Mouse (Mus musculus) midbrain, embryonic 11.5 days (tissue): ENCODE measurements around the gene Olfr651. TPM values are rescaled to one million over a fixed set of nuclear protein-coding genes. Genes with fewer than 3 reads are reported as not detected.
"Not testable (repeated sequence)": the region's sequence is repeated elsewhere in the genome, so short reads cannot be mapped to it uniquely, and the experiment has no call there.

ENCODE experiments used
- ATAC-seq: fragments of 200-750 bp; cut with Nextera tagmentation; 2 replicates; pipeline ENCODE4 v1.8.0; 2017; ENCODE audit warnings: moderate TSS enrichment, moderate library complexity; ENCODE audit not compliant: low FRiP score
- DNase-seq: peaks from one replicate; pipeline ENCODE4 v3.0.0; 2015; ENCODE audit warnings: low spot score; ENCODE audit errors: missing footprints
- H3K27ac ChIP-seq: fragments of 300-500 bp; sonication (generic); 2 replicates; pipeline ENCODE4 v1.5.1; 2014; ENCODE audit warnings: low read depth, low read length
- H3K27me3 ChIP-seq: fragments of 300-500 bp; sonication (generic); 2 replicates; pipeline ENCODE4 v1.6.1; 2014; ENCODE audit warnings: mild to moderate bottlenecking, low read length, moderate library complexity, mixed read lengths; ENCODE audit not compliant: control insufficient read depth, insufficient read depth
- H3K36me3 ChIP-seq: fragments of 300-500 bp; sonication (generic); 2 replicates; pipeline ENCODE4 v1.6.1; 2014; ENCODE audit warnings: mild to moderate bottlenecking, low read length, moderate library complexity, mixed read lengths; ENCODE audit not compliant: control insufficient read depth, insufficient read depth
- H3K4me1 ChIP-seq: fragments of 300-500 bp; sonication (generic); 2 replicates; pipeline ENCODE4 v1.6.1; 2014; ENCODE audit warnings: low read length; ENCODE audit not compliant: control insufficient read depth, insufficient read depth
- H3K4me2 ChIP-seq: fragments of 300-500 bp; sonication (generic); 2 replicates; pipeline ENCODE4 v1.6.1; 2014; ENCODE audit warnings: mild to moderate bottlenecking, moderate library complexity
- H3K4me3 ChIP-seq: fragments of 300-500 bp; sonication (generic); 2 replicates; pipeline ENCODE4 v1.5.1; 2014; ENCODE audit warnings: low read depth, low read length
- H3K9ac ChIP-seq: fragments of 300-500 bp; sonication (generic); 2 replicates; pipeline ENCODE4 v1.6.1; 2014; ENCODE audit warnings: low read length
- H3K9me3 ChIP-seq: fragments of 300-500 bp; sonication (generic); 2 replicates; pipeline ENCODE4 v1.6.1; 2016; ENCODE audit warnings: low read length; ENCODE audit not compliant: control insufficient read depth
- WGBS: fragments of 180-500 bp; shearing (Covaris S2); extraction: QIAGEN DNeasy Blood & Tissue Kit; methylation state at CpG from one replicate; pipeline ENCODE4 v1.1.7; 2014; 5-methylcytosine and 5-hydroxymethylcytosine counted together
- polyA plus RNA-seq: library from polyadenylated mRNA; unstranded; fragments of >200 nt; fragmentation: Nextera tagmentation; extraction: Ambion mirVana; gene quantifications from 2 replicates; pipeline ENCODE4 v1.2.1, GENCODE M21; 2014

The Olfr651 gene
- not detected in 2 replicates for polyA plus RNA-seq

DNA sequence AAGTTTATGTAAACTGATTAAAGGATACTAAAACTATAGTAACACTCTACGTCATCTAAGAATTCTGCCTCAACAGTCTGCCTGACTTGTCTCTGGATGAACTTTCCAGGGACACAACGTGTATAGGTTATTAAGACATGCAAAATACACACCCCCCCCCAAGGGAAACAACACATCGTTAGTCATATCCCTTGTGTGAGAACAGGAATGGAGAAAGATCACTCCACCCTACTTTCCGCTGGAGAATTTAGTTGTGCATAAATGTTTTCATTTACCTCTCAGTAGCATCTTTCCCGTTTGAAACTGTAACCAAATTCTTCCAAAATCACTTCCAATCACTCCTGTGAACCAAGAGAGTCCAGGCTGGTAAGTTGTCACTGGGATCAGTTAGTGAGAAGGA, at the start of gene Olfr651:
Gene Olfr651, plus strand, starts transcription at position 301 of the 400 bp plus-strand sequence.
- Histone ChIP-seq H3K27me3 (no peaks in the 10 kb centered on the region), H3K4me1 (no peaks in the 10 kb centered on the region), H3K9ac (no peak within 1 kb of the TSS), H3K27ac (no peak within 1 kb of the TSS), H3K36me3 (no peaks in the 10 kb centered on the region), H3K4me2 (no peak within 1 kb of the TSS), H3K9me3 (no peaks in the 10 kb centered on the region), H3K4me3 (no peak within 1 kb of the TSS)
- WGBS: 82% methylated on average over 5 of the region's 5 CpGs
- no peak for DNase-seq
- ATAC-seq: no peak

GRCm38 (mm10) chr7:104501186-104501585, 48.7 kb upstream of the Olfr651 start:
- not testable (repeated sequence) for H3K36me3 ChIP-seq, H3K9me3 ChIP-seq, H3K27ac ChIP-seq, DNase-seq, H3K27me3 ChIP-seq, ATAC-seq, H3K4me1 ChIP-seq, H3K9ac ChIP-seq, H3K4me2 ChIP-seq, H3K4me3 ChIP-seq
- WGBS: 72% methylated on average over 6 of the region's 6 CpGs

DNA sequence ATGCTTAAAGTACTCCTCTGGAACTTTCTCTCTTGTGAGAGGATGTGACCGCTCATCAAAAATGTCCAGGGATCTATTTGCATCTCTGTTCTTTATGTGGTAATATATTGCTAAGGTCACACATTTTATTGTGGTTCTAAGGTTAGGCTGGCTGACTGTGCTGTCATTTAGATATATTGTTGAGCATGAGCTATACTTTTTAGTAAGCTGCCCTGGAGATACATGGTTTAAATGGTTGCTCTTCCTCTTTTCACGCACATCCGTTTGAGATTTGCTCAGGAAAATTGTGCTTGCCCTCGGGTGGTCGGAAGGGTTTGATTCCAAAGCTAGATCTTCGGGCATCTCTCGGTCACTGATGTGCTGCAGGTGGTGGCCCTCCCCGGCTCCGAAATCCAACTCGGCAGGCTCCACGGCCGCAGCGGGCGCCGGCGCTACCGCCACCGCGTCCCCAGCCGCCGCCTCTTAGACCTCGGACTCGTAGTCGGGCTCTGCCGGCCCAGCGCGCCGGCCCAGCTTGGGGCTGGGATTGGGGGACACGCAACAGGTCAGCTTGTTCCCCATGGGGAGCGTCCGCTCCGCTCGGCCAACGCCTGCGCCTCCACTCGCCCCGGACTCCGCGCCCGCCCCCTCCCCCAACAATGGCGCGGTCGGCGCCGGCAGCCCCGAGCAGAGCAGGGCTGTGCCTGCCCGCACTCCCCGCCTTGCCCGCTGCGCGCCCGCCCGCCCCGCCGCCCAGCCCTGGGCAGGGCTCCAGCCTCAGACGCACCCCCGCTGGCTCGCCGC, 48.2 kb upstream of the Olfr651 start:
- Histone ChIP-seq H3K27me3 (no peaks in the 10 kb centered on the region), H3K4me2 (peak overlapping the region; percentile 52), H3K4me3 (peak overlapping the region; percentile 48), H3K4me1 (no peaks in the 10 kb centered on the region), H3K36me3 (no peaks in the 10 kb centered on the region), H3K27ac (no peak overlapping the region), H3K9me3 (no peaks in the 10 kb centered on the region), H3K9ac (peak overlapping the region; percentile 68)
- ATAC-seq: peak; percentile 99
- DNase-seq: peak; percentile 93
- 3% methylated on average over 46 of the region's 59 CpGs for WGBS

DNA sequence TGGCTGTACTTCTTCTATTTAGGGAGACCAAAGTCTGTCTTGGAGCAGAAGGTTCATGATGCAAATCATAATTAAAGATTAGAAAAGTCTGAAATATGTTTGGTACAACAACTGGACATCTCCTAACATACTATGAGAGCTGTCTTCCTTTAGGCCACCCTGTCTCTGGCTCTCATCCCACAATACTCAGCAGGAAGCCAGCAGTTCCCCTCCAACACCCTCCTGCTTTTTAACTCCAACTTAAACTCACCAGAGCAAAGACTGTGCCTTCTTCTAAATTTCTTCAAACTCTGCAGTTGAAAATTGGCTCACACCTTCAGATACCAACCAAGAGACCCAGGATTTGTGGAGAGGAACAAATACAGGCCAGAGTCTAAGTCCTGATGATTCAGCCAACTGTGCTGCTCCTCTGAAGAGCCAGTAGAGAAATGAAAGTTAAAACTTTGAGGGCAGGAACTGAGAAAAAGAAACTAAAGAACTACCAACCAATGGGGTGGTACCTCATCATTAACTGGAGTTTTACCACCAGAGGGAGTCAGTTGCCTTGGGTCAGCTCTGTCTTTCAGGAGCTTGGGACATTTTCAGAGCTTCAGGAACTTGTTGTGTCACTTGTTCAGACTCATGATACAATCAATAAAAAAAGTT, 42.4 kb upstream of the Olfr651 start, which contains the start of gene Trim30d:
Gene Trim30d, minus strand, starts transcription at position 429 of the 645 bp plus-strand sequence.
- not testable (repeated sequence) for DNase-seq, H3K27ac ChIP-seq, ATAC-seq, H3K36me3 ChIP-seq, H3K4me2 ChIP-seq, H3K4me3 ChIP-seq, H3K9me3 ChIP-seq, H3K9ac ChIP-seq, H3K4me1 ChIP-seq, H3K27me3 ChIP-seq

DNA sequence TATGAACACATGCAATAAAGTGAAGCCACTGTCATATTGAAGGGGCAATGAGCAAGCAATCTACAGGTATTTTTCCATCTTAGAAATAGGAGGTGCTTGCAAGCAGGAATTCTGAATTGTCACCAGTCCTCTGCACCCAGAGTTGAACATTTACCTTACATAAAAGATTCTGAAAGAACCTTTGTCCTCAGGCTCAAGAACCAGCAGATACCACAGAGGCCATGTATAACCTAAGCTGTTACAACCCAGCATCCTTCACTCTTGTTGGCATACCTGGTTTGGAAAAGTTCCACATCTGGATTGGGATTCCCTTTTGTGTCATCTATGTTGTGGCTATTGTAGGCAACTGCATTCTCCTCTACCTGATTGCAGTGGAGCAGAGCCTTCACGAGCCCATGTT, 2.8 kb downstream of the Olfr651 start:
- Histone ChIP-seq H3K4me1 (no peaks in the 10 kb centered on the region), H3K4me2 (no peak overlapping the region), H3K9me3 (no peaks in the 10 kb centered on the region), H3K36me3 (no peaks in the 10 kb centered on the region), H3K4me3 (no peak overlapping the region), H3K27ac (no peak overlapping the region), H3K27me3 (no peaks in the 10 kb centered on the region), H3K9ac (no peak overlapping the region)
- WGBS: 72% methylated on average over 1 of the region's 1 CpGs
- ATAC-seq: no peak
- no peak for DNase-seq

DNA sequence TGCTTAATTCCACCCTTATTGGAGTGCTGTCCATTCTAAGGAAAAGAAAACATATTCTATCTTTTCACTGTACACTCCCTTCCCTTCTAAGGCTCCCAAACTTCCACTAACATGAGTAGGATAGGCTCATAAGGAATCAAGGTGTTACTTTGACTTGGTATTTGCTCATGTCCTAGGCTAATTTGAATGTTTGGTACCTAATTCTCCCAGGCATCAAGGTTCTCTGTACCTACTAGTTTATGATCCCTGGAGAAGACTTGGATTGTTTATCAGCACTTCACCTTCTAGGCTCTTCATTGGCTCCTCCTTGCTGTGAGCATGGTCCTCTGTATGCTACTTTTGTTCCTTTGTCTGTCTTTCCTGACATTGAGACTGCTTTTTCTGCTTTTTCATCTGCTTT, 10.7 kb downstream of the Olfr651 start, which contains the start of gene Olfr652:
Gene Olfr652, plus strand, starts transcription at position 301 of the 400 bp plus-strand sequence.
- H3K9ac ChIP-seq: no peak within 1 kb of the TSS
- no peaks in the 10 kb centered on the region for H3K9me3 ChIP-seq
- no peaks in the 10 kb centered on the region for H3K4me1 ChIP-seq
- H3K36me3 ChIP-seq: no peaks in the 10 kb centered on the region
- DNase-seq: no peak
- H3K4me2 ChIP-seq: no peak within 1 kb of the TSS
- H3K27me3 ChIP-seq: no peaks in the 10 kb centered on the region
- H3K27ac ChIP-seq: no peak within 1 kb of the TSS
- H3K4me3 ChIP-seq: no peak within 1 kb of the TSS
- ATAC-seq: no peak

GRCm38 (mm10) chr7:104577014-104577413, 27.1 kb downstream of the Olfr651 start, which contains the start of gene Olfr653:
Gene Olfr653, plus strand, starts transcription at chr7:104577314.
- DNase-seq (no peak), ATAC-seq (no peak)

GRCm38 (mm10) chr7:104580846-104581245, 30.9 kb downstream of the Olfr651 start:
- H3K9me3 ChIP-seq: no peaks in the 10 kb centered on the region
- WGBS: 92% methylated on average over 4 of the region's 4 CpGs
- ATAC-seq (no peak), DNase-seq (no peak)
- H3K4me2 ChIP-seq: no peak overlapping the region
- no peak overlapping the region for H3K4me3 ChIP-seq
- no peak overlapping the region for H3K27ac ChIP-seq
- H3K36me3 ChIP-seq: no peaks in the 10 kb centered on the region
- no peaks in the 10 kb centered on the region for H3K27me3 ChIP-seq
- H3K4me1 ChIP-seq: no peaks in the 10 kb centered on the region
- H3K9ac ChIP-seq: no peak overlapping the region

More at GRCm38 (mm10) chr7:104577014-104577413, 27.1 kb downstream of the Olfr651 start, which contains the start of gene Olfr653:
- no peaks in the 10 kb centered on the region for H3K4me1 ChIP-seq
- H3K9me3 ChIP-seq: no peaks in the 10 kb centered on the region
- no peaks in the 10 kb centered on the region for H3K27me3 ChIP-seq
- H3K4me3 ChIP-seq: no peak within 1 kb of the TSS
- H3K36me3 ChIP-seq: no peaks in the 10 kb centered on the region
- no peak within 1 kb of the TSS for H3K27ac ChIP-seq
- WGBS: 78% methylated on average over 2 of the region's 2 CpGs
- H3K4me2 ChIP-seq: no peak within 1 kb of the TSS
- no peak within 1 kb of the TSS for H3K9ac ChIP-seq

GRCm38 (mm10) chr7:104581429-104581828, 31.5 kb downstream of the Olfr651 start:
- no peak overlapping the region for H3K4me2 ChIP-seq
- no peak overlapping the region for H3K9ac ChIP-seq
- H3K27me3 ChIP-seq: no peaks in the 10 kb centered on the region
- H3K36me3 ChIP-seq: no peaks in the 10 kb centered on the region
- ATAC-seq (no peak), DNase-seq (no peak)
- no peaks in the 10 kb centered on the region for H3K4me1 ChIP-seq
- no peaks in the 10 kb centered on the region for H3K9me3 ChIP-seq
- 88% methylated on average over 4 of the region's 4 CpGs for WGBS
- H3K4me3 ChIP-seq: no peak overlapping the region
- H3K27ac ChIP-seq: no peak overlapping the region
